In genomic region chr13:94365108-94365907, GRCm38 (mm10) we compare ENCODE assay signal across 15 mouse cellular contexts. TPM values are rescaled to one million over a fixed set of nuclear protein-coding genes. Genes with fewer than 3 reads are reported as not detected.
A peak's percentile ranks its signal among the peaks of the same experiment; 100 is the strongest.
DNase-seq lines count a peak whose midpoint lies in the region; ATAC-seq and TF ChIP-seq lines count a peak whose summit lies in the region.
"Had no signal": no experiment of that assay in that cellular context is flagged by ENCODE, and none has a peak within 500 bp of the region (broad histone marks: within the 10 kb centered on the region; RNA-seq: fewer than 3 reads in every experiment).

No protein-coding gene starts in this region.

- no peak overlapping the region for H3K4me3 ChIP-seq in kidney, embryonic 14.5 days (ENCODE audit: low read length)
- H3K4me3 ChIP-seq in E14TG2a.4 (replicated peaks; ENCODE audit: low read length): peak overlapping the region; percentile 13; the same call in 1 of the 2 replicates
- H3K4me3 ChIP-seq in limb, embryonic 10.5 days: no peak overlapping the region
- H3K4me3 ChIP-seq: erythroblast, embryonic 14.5 days; heart, embryonic 15.5 days; limb, embryonic 15.5 days had no signal

- peak; percentile 52 for ATAC-seq in kidney, embryonic 14.5 days (ENCODE audit: low FRiP score, low TSS enrichment)
- peak; percentile 35 for ATAC-seq in megakaryocyte progenitor cell, adult 5-6 weeks (replicated peaks; ENCODE audit: poor library complexity)
- ATAC-seq: hindbrain, postnatal 0 days; midbrain, embryonic 16.5 days had no signal

- no peak overlapping the region for H3K27ac ChIP-seq in kidney, embryonic 14.5 days (ENCODE audit: low read depth, low read length)
- no peak overlapping the region for H3K27ac ChIP-seq in limb, embryonic 10.5 days
- H3K27ac ChIP-seq: heart, embryonic 15.5 days; hindbrain, postnatal 0 days; limb, embryonic 15.5 days had no signal

- H3K4me1 ChIP-seq in kidney, embryonic 14.5 days (ENCODE audit: control insufficient read depth, insufficient read depth, low read length): no peaks in the 10 kb centered on the region; the same call in 1 of the 2 replicates
- peaks cover 75% of the 10 kb centered on the region for H3K4me1 ChIP-seq in E14TG2a.4 (replicated peaks; ENCODE audit: low read depth, low read length)
- H3K4me1 ChIP-seq in limb, embryonic 10.5 days: peaks cover 4% of the 10 kb centered on the region; the same call in 1 of the 2 replicates

- H3K27me3 ChIP-seq in kidney, embryonic 14.5 days (ENCODE audit: control insufficient read depth, insufficient read depth, low read length): no peaks in the 10 kb centered on the region
- H3K27me3 ChIP-seq in E14TG2a.4 (ENCODE audit: insufficient read depth, low read length): no peaks in the 10 kb centered on the region
- H3K27me3 ChIP-seq in limb, embryonic 10.5 days (ENCODE audit: low read depth, poor library complexity, severe bottlenecking): no peaks in the 10 kb centered on the region
- H3K27me3 ChIP-seq: heart, embryonic 15.5 days; limb, embryonic 15.5 days had no signal

- WGBS in kidney, embryonic 14.5 days: 52% methylated on average over 13 of the region's 13 CpGs
- WGBS in limb, embryonic 10.5 days: 80% methylated on average over 13 of the region's 13 CpGs

- DNase-seq in kidney, adult 18-20 months: no peak
- peak; percentile 91 for DNase-seq in R1 (ENCODE audit: low read depth, low spot score)
- no peak for DNase-seq in gastrocnemius, postnatal 36 days
- DNase-seq in adrenal gland, postnatal 14 days: no peak
- DNase-seq in limb, embryonic 10.5 days (ENCODE audit: low spot score): no peak
- DNase-seq: cerebellum, adult 9-11 months; right cerebral cortex, postnatal 4 days had no signal

- no peaks in the 10 kb centered on the region for H3K9me3 ChIP-seq in kidney, embryonic 14.5 days (ENCODE audit: control insufficient read depth, low read length)
- H3K9me3 ChIP-seq in E14TG2a.4 (ENCODE audit: low read length): no peaks in the 10 kb centered on the region
- H3K9me3 ChIP-seq in limb, embryonic 10.5 days (replicated peaks): no peaks in the 10 kb centered on the region
- H3K9me3 ChIP-seq: heart, embryonic 15.5 days; limb, embryonic 15.5 days had no signal

- H3K36me3 ChIP-seq in kidney, embryonic 14.5 days (ENCODE audit: control insufficient read depth, insufficient read depth, low read length): no peaks in the 10 kb centered on the region
- H3K36me3 ChIP-seq in E14TG2a.4 (ENCODE audit: insufficient read depth, low read length): peaks cover 37% of the 10 kb centered on the region
- H3K36me3 ChIP-seq in limb, embryonic 10.5 days: peaks cover 10% of the 10 kb centered on the region
- H3K36me3 ChIP-seq: heart, embryonic 15.5 days; limb, embryonic 15.5 days had no signal

- intact Hi-C loops in gastrocnemius, postnatal 36 days (cut with DNase I): no loop called here

- no peak overlapping the region for H3K4me2 ChIP-seq in kidney, embryonic 14.5 days (replicated peaks; ENCODE audit: low read depth, low read length)
- H3K4me2 ChIP-seq: heart, embryonic 15.5 days; limb, embryonic 15.5 days had no signal

- H3K9ac ChIP-seq in kidney, embryonic 14.5 days (ENCODE audit: low read depth, low read length): no peak overlapping the region
- H3K9ac ChIP-seq: heart, embryonic 15.5 days; limb, embryonic 15.5 days had no signal

- no peak for TF ChIP-seq CTCF in E14TG2a.4 (conservative IDR thresholded peaks at IDR 0.05; ENCODE audit: low read length)

RNA-seq across cellular contexts. Expression of gene Ap3b1, which starts 6.5 kb away (rescaled TPM):
- polyA plus RNA-seq in kidney, embryonic 14.5 days (2014; fragmentation: Nextera tagmentation; extraction: Ambion mirVana): 28.6 and 51.4 TPM in 2 replicates
- 50.4 and 53.4 TPM in 2 replicates for total RNA-seq in megakaryocyte progenitor cell, adult 5-6 weeks (2015)
- 81.8 and 105 TPM in 2 replicates for total RNA-seq in megakaryocyte progenitor cell, adult 5-6 weeks (2017)
- total RNA-seq in gastrocnemius, postnatal 36 days (2021): 10 to 100 TPM; 17.8 to 18.8 TPM
- 39.6 and 41.5 TPM in 2 replicates for total RNA-seq in adrenal gland, postnatal 14 days (2021)
- 30.1 and 34.7 TPM in 2 replicates for polyA plus RNA-seq in limb, embryonic 10.5 days (2016; fragmentation: Nextera tagmentation; extraction: Ambion mirVana)
